Mouse (Mus musculus) adrenal gland, postnatal 10 days (tissue): ENCODE measurements around the gene Ppp1r21. TPM values are rescaled to one million over a fixed set of nuclear protein-coding genes. Genes with fewer than 3 reads are reported as not detected.

Experiments
- DNase-seq: peaks from one replicate; pipeline ENCODE4 v3.0.0; 2021; ENCODE audit warnings: mixed read lengths
- total RNA-seq, 2 experiments: library from RNA; stranded (reverse); gene quantifications; 2 replicates each; pipeline ENCODE4 v1.2.3; 2021

Ppp1r21 gene
- total RNA-seq, 2 experiments from 2014 or later: 30.9 to 31.1 TPM

DNA sequence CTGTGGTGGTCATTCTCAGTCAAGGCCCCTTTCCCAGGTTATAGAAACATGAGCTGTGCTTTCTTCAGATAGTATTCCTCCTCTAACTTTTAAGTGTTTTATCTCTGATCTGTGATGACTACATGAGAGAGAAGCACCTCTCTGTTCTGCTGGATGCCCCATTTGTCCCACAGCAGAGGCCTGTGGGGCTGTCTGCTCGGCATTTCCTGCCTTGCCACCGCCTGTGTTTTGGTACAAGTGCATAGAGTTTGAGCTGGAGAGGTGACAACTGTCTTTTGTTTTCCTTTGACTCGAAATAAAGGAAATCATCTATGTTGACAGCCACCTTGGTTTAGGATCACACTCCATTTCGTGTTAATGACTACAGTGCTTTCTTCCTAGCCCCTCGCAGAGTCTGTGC is 44.9 kb downstream of the Ppp1r21 start:
- DNase-seq: no peak

DNA sequence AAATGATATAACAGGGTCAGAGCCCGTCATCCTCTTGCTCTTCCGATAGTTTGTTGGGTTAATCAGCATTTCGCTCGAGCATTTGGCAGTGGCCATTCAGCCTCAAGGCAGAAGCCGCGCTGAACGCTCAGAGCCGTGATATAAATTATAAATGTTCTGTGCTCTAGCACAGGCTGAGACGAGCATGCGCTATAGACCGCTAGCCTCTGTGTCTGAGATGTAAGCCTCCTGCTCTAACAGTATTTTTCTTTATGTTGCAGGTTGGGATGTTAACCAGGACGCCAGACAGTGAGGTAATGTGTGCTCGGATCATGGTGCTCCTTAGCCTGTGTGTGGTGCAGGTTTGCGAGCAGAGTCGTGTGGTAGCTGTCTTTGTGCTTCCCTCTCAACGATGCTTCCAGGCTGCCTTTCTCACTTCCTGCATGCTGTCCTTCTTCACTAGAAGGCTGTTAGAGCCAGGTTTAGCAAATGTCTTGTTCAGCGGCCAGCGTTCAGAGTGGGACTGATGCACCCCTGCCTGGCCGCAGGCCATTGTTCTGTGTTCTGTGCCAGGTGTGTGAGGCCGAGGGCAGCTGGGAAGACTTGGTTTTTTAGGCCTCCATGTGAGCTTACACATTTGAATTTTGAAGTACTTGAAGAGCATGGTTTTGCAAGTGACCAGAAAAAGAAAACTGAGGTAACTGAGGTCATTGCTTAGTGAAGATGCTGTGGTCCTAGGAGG is 48.8 kb downstream of the Ppp1r21 start:
- no peak for DNase-seq

DNA sequence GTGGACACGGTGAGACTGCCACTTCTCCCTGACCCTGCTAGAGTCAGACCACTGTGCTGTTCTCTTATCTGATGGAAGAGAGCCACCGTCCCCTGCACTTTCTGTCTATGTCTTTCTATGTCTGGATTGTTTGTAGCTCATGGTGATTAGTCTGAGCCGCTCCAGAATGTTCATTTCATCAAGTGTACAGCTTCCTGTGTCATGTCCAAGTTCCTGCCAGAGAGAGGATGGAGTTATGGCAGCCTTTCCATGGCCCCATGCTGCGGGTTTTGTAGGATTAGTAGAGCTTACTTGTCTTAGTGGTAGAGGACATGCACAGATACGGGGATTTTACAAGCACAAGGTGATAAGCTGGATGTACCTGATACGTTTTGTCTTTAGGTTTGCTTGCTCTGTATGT is 50.6 kb downstream of the Ppp1r21 start:
- DNase-seq: no peak

DNA sequence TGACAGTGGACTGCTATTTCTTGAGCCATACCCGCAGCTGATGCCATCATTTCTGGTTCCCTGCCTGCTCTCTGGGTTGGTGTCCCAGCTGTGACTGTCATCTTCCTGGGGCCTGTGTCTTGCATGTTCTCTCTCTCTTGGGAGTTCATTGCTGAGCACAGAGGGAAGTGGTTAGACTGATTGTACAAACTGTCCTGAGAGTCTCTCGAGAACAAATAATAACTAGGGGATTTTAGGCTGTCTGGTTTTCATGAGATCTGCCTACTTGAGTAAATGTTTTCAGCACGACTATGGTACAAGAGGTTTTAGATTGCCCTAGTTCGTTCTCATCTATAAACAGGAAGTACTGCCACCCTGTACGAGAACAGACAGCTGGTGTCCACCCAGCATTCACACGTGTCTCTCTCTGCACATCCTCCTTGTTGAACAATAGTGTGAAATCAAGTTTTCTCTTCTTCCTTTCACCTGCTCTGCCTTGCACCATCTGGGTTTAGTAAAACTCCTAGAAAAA is 51.6 kb downstream of the Ppp1r21 start:
- no peak for DNase-seq

DNA sequence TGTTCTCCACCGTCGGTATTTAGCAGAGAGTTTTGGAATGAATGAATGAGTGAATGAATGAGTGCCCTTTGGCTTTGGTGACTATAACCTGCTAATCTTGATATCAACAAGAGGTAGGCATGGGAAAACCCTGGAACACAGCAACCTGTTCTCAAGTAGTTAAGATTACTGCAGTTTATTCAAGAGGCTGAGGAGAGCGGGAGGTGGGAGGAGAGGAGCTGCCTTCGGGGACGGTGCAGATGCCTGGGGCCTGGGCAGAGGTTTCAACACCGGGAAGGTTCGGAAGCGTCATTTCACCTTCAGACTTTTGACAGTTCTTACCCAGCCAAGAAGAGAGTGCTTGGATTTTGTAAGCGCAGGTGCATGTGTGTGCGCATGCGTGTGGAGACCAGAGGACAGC is 53.1 kb downstream of the Ppp1r21 start:
- no peak for DNase-seq

GRCm38 (mm10) chr17:88583411-88583810 is 53.5 kb downstream of the Ppp1r21 start:
- DNase-seq: no peak

GRCm38 (mm10) chr17:88587371-88587770 is 57.5 kb downstream of the Ppp1r21 start:
- no peak for DNase-seq

GRCm38 (mm10) chr17:88588228-88588627 is 58.3 kb downstream of the Ppp1r21 start:
- DNase-seq: no peak

- DNase-seq: peak; percentile 56
Observed at GRCm38 (mm10) chr17:88590251-88590650, 60.3 kb downstream of the Ppp1r21 start.

DNA sequence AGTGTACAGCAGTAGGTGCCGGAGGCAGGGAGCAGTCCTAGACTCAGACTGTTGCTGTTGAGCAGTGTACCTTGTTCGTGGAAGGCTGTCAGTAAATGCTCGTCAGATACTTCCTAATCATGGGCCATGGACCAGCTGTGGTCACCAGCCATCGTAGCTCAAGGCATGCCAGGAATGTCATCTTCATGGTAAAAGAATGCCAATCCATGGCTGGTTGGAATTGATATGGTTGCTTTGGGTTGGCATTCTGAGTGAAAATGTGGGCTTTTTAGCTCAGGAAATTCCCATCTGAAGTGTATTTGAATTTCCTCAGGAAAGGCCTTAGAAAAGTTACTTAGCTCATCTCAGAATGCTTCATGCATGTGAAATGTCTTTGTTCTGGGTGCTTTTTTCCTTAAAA is 65.2 kb downstream of the Ppp1r21 start:
- DNase-seq: no peak

- DNase-seq: no peak
Observed at GRCm38 (mm10) chr17:88596068-88596467, 66.2 kb downstream of the Ppp1r21 start.

DNA sequence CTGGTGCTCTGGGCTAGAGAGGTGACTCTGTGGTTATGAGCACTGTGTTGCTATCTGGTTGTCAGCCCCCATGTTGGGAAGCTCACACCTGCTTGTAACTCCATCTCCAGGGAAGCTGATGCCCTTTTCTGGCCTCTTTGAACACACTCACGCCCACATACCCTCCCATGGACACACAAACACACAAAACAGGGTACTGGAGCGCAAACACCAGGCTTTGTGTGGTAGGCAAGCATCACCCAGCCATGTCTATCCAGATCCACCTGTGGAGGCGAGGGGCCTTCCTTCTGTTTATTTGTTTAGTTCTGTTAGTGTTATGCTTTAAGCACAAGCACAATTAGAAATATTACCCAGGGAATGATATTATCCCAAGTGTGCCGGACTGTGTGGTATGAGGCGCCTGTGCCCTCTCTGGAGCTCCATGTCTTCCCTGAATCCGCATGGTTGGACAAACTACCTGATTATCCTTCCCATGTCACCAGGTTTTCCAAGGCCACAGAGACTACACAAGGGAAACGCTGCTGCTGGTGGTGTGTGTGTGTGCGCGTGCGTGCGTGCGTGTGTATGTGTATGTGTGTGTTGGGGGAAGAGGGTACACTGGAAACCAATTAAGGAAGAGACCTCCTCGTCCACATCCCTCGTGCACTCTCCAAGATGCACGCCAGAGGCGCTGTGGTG is 66.8 kb downstream of the Ppp1r21 start:
- DNase-seq: no peak

DNA sequence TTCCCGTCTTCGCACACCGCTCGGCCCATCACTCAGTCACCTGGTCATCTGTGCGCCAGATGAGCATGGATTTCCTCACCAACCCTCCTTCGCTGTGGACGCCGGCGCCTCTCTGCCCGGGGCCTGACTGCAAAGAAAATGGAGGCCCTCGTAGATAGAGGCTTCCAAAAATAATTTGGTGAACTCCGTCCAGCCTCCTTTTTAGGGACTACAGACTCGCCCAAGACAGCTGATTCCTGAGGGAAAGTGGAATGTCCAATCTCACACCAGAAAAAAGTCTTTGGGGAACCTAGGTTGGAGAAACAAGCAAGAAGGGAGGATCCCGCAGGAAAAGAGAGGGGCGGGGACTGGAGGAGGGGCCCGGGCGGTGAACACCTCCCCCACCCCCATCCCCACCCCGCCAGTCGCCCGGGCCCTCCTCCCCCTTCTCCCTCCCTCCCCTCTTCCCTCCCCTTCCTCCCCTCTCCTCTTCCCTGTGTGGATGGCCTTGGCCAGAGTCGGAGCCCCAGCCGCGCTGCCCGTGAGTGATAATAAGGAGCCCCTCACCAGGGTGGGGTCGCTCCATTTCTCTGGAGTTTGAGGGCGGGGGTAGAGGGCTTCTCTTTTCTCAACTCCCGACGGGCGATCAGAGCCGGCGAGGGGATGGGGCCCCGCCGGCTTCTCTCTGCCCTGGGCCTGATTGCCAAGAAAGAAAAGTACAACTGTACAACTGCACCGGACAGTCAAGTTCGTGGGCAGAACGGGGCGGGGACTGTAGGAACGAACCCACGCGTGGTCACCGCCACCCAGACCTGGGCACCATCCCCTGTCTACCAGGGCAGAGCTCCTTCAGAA is 67.5 kb downstream of the Ppp1r21 start, which contains the start of gene Ston1:
TSS of gene Ston1 (plus strand) at position 463 of the 834 bp plus-strand sequence.
- peak; percentile 84 for DNase-seq

- DNase-seq: no peak
Observed at GRCm38 (mm10) chr17:88598056-88598420, 68.1 kb downstream of the Ppp1r21 start.

- DNase-seq: no peak
Observed at GRCm38 (mm10) chr17:88598570-88599368, 68.9 kb downstream of the Ppp1r21 start.

DNA sequence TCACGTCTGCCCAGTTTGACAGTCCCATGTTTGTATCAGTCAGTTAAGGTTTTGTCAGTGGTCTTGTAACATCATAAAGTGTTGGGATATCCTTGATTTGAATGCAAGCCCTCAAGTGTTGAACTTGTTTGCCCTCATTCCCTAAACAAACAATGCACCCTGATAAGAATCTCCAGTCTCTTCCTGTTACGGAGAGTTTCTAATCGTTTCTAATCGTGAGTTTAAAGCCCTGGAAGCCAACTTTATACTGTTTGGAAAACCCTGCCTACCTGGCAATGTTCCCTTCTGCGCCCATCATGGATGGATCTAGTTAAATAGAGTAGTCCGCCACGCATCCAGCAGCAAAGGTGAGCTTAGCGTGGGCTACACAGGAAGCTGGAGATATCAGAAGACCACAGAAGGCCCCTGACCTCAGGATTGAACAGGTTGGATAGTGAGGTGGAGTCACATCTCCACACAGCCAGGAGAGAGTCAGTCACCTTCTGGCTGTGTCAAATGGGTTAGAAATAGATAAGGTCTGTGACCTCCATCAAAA is 70.6 kb downstream of the Ppp1r21 start:
- DNase-seq: no peak

- DNase-seq: no peak
Observed at GRCm38 (mm10) chr17:88603943-88604342, 74.0 kb downstream of the Ppp1r21 start.

- no peak for DNase-seq
Observed at GRCm38 (mm10) chr17:88606056-88606455, 76.1 kb downstream of the Ppp1r21 start.

DNA sequence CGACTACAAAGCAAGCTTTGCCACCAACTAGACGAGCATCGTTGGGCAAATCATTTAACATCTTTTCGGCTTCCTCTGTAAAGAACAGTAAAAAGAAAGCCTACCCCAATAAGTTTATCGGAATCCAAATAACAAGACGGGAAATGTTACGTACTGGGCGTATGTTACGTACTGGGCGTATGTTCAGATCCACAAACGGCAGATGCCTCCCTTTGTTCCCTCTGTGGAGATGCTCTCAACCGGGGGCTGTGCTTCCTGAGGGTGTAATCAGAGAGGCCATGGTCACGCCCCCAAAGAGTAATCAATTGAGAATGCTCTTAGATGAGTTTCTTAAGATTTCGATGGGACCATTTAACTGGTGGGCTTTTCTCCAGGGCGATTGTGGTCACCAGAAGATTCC is 79.4 kb downstream of the Ppp1r21 start:
- no peak for DNase-seq

DNA sequence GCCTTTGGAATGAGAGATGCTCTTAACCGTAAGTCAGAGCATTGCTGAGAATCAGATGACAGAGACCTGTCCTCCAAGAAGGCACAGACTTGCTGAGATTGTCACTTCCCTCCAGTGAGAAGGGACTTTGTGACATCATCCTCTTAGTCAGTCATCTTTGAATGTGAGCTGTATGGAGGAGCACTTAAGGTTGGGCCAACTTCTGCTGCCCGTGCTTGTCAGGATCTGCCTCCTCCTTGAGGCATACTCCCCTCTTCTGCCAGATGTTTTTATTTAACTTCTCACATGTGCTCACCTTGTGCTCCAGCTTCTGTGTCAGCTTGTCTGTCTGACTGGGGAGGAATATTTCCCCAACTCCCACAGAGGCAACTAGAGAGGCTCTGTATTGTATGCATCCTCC is 81.1 kb downstream of the Ppp1r21 start:
- DNase-seq: no peak

DNA sequence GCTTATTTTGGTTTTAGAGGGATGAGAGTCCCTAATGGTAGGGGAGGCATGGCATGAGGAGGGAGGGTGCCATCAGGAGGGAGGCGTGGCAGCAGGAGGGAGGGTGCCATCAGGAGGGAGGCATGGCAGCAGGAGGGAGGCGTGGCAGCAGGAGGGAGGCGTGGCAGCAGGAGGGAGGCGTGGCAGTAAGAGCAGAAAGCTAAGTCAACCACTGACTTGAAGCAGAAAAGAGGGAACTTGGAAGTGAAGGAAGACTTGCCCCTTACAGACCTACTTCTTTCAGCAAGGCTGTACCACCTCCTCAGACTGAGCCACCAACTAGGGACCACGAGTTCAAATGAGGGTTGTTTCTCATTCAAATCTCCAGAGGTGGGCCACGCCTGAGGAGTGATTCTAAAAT is 83.3 kb downstream of the Ppp1r21 start:
- DNase-seq: no peak

DNA sequence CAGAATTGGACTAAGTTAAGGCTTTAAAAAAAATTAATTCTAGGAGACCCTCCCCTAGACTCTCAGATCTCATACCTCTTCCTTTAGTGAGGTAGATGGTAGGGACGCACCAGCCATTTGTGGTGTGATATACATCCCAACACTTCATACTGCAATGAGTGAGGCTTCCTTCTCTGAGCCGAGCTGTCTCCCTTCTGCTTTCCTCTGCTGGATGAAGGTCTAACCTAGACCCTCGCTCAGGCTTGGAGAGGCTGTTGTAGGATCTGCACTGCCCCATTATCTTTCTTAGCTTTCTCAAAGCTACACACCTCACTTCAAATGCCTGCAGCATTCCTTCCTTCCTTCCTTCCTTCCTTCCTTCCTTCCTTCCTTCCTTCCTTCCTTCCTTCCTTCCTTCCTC is 83.8 kb downstream of the Ppp1r21 start:
- DNase-seq: no peak
